Mouse (Mus musculus): ENCODE measurements around the gene Fkbp4. TPM values are rescaled to one million over a fixed set of nuclear protein-coding genes. Genes with fewer than 3 reads are reported as not detected.
"Not testable (repeated sequence)": the region's sequence is repeated elsewhere in the genome, so short reads cannot be mapped to it uniquely, and the experiment has no call there.

The Fkbp4 gene
- polyA plus RNA-seq, 1 experiment from 2014 or later: 363 TPM

- Histone ChIP-seq H3K36me3 (ENCODE audit: control insufficient read depth, insufficient read depth, low read length) (no peaks in the 10 kb centered on the region), H3K27me3 (ENCODE audit: control insufficient read depth, insufficient read depth, low read length) (no peaks in the 10 kb centered on the region), H3K9ac (replicated peaks; ENCODE audit: low read length) (no peak overlapping the region), H3K9me3 (ENCODE audit: control insufficient read depth, low read length) (no peaks in the 10 kb centered on the region), H3K4me3 (replicated peaks; ENCODE audit: low read depth, low read length) (no peak overlapping the region), H3K4me2 (ENCODE audit: low read length) (no peak overlapping the region), H3K4me1 (ENCODE audit: control insufficient read depth, insufficient read depth, low read length) (no peaks in the 10 kb centered on the region), H3K27ac (replicated peaks; ENCODE audit: low read depth, low read length) (no peak overlapping the region)
- WGBS: 80% methylated on average over 7 of the region's 7 CpGs
- ATAC-seq (ENCODE audit: low FRiP score, low TSS enrichment): no peak
- no peak for DNase-seq
Measured at GRCm38 (mm10) chr6:128397574-128398261, 40.8 kb downstream of the Fkbp4 start.

DNA sequence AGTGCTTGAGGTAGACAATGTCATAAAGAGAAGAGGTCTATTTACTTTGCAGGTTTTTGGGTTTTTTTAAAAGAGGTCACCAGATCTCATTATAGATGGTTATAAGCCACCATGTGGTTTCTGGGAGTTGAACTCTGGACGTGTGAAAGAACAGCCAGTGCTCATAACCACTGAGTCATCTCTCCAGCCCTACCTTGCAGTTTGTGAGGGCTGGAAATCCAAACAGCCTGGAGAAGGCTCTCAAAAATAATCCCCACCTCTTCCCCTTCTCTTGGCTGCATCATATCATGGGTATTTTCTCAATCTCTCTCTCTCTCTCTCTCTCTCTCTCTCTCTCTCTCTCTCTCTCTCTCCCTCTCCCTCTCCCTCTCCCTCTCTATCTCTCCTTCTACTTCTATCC lies 47.8 kb downstream of the Fkbp4 start:
- H3K9ac ChIP-seq (replicated peaks; ENCODE audit: low read length): no peak overlapping the region
- H3K27ac ChIP-seq (replicated peaks; ENCODE audit: low read depth, low read length): no peak overlapping the region
- no peaks in the 10 kb centered on the region for H3K9me3 ChIP-seq (ENCODE audit: control insufficient read depth, low read length)
- WGBS: 63% methylated on average over 1 of the region's 1 CpGs
- DNase-seq: no peak
- no peaks in the 10 kb centered on the region for H3K27me3 ChIP-seq (ENCODE audit: control insufficient read depth, insufficient read depth, low read length)
- ATAC-seq (ENCODE audit: low FRiP score, low TSS enrichment): no peak
- H3K4me1 ChIP-seq (ENCODE audit: control insufficient read depth, insufficient read depth, low read length): no peaks in the 10 kb centered on the region
- no peaks in the 10 kb centered on the region for H3K36me3 ChIP-seq (ENCODE audit: control insufficient read depth, insufficient read depth, low read length)
- no peak overlapping the region for H3K4me3 ChIP-seq (replicated peaks; ENCODE audit: low read depth, low read length)
- no peak overlapping the region for H3K4me2 ChIP-seq (ENCODE audit: low read length)

DNA sequence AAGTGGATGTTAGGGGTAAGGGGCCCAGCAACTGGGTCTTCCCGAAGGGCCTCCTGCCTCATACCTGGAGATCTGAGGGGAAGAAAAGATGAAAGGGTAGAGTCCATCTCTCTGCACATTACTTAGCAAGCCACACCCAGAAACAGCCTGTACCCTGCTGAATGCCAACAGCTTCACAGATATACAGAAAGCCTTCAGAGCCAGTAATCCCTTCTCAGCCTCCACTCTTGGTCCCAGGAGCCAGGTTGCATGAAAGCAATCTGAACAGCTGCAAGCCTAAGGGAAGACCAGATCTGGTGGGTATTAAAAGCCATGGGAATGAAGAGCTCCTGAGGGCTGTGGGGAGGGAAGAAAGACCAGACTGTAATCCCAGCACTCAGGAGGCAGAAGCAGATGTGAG lies 49.3 kb downstream of the Fkbp4 start:
- Histone ChIP-seq H3K4me3 (replicated peaks; ENCODE audit: low read depth, low read length) (no peak overlapping the region), H3K27ac (replicated peaks; ENCODE audit: low read depth, low read length) (no peak overlapping the region), H3K36me3 (ENCODE audit: control insufficient read depth, insufficient read depth, low read length) (no peaks in the 10 kb centered on the region), H3K9ac (replicated peaks; ENCODE audit: low read length) (no peak overlapping the region), H3K4me1 (ENCODE audit: control insufficient read depth, insufficient read depth, low read length) (no peaks in the 10 kb centered on the region), H3K27me3 (ENCODE audit: control insufficient read depth, insufficient read depth, low read length) (no peaks in the 10 kb centered on the region), H3K9me3 (ENCODE audit: control insufficient read depth, low read length) (no peaks in the 10 kb centered on the region), H3K4me2 (ENCODE audit: low read length) (no peak overlapping the region)
- WGBS: 100% methylated on average over 1 of the region's 1 CpGs
- no peak for DNase-seq
- no peak for ATAC-seq (ENCODE audit: low FRiP score, low TSS enrichment)

DNA sequence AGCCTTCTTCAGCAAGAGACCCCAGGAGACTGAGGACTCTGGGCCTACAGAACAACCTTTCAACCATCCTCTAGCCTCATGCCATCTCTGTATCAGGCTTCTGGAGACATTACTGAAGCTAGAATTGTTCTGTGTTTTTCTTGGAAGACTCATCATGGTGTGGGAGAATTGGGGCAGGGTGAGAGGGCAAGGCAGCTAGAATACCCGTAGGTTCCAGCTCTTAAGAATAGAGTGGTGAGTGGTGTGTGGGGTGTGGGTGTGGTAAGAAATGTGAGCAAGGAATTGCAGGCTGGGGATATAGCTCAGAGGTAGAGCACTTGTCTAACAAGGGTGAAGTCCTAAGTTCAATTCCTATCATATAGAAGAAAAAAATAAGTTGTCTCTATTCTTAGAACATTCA lies 53.5 kb downstream of the Fkbp4 start:
- ATAC-seq (ENCODE audit: low FRiP score, low TSS enrichment): no peak
- no peaks in the 10 kb centered on the region for H3K36me3 ChIP-seq (ENCODE audit: control insufficient read depth, insufficient read depth, low read length)
- no peaks in the 10 kb centered on the region for H3K4me1 ChIP-seq (ENCODE audit: control insufficient read depth, insufficient read depth, low read length)
- H3K27me3 ChIP-seq (ENCODE audit: control insufficient read depth, insufficient read depth, low read length): no peaks in the 10 kb centered on the region
- no peak for DNase-seq
- H3K4me3 ChIP-seq (replicated peaks; ENCODE audit: low read depth, low read length): no peak overlapping the region
- no peaks in the 10 kb centered on the region for H3K9me3 ChIP-seq (ENCODE audit: control insufficient read depth, low read length)
- H3K27ac ChIP-seq (replicated peaks; ENCODE audit: low read depth, low read length): no peak overlapping the region
- no peak overlapping the region for H3K9ac ChIP-seq (replicated peaks; ENCODE audit: low read length)
- no peak overlapping the region for H3K4me2 ChIP-seq (ENCODE audit: low read length)
- 85% methylated on average over 1 of the region's 1 CpGs for WGBS

GRCm38 (mm10) chr6:128383752-128384151 lies 54.7 kb downstream of the Fkbp4 start:
- WGBS: 71% methylated on average over 7 of the region's 7 CpGs
- no peaks in the 10 kb centered on the region for H3K27me3 ChIP-seq (ENCODE audit: control insufficient read depth, insufficient read depth, low read length)
- DNase-seq (no peak), ATAC-seq (ENCODE audit: low FRiP score, low TSS enrichment) (no peak)
- no peak overlapping the region for H3K9ac ChIP-seq (replicated peaks; ENCODE audit: low read length)
- no peaks in the 10 kb centered on the region for H3K9me3 ChIP-seq (ENCODE audit: control insufficient read depth, low read length)
- no peaks in the 10 kb centered on the region for H3K4me1 ChIP-seq (ENCODE audit: control insufficient read depth, insufficient read depth, low read length)
- H3K36me3 ChIP-seq (ENCODE audit: control insufficient read depth, insufficient read depth, low read length): no peaks in the 10 kb centered on the region
- H3K4me2 ChIP-seq (ENCODE audit: low read length): no peak overlapping the region
- H3K4me3 ChIP-seq (replicated peaks; ENCODE audit: low read depth, low read length): no peak overlapping the region
- H3K27ac ChIP-seq (replicated peaks; ENCODE audit: low read depth, low read length): no peak overlapping the region

GRCm38 (mm10) chr6:128381254-128381653 lies 57.2 kb downstream of the Fkbp4 start:
- no peak for DNase-seq
- H3K27me3 ChIP-seq (ENCODE audit: control insufficient read depth, insufficient read depth, low read length): no peaks in the 10 kb centered on the region
- WGBS: 81% methylated on average over 3 of the region's 3 CpGs
- no peak overlapping the region for H3K9ac ChIP-seq (replicated peaks; ENCODE audit: low read length)
- no peak overlapping the region for H3K4me3 ChIP-seq (replicated peaks; ENCODE audit: low read depth, low read length)
- ATAC-seq (ENCODE audit: low FRiP score, low TSS enrichment): no peak
- no peaks in the 10 kb centered on the region for H3K4me1 ChIP-seq (ENCODE audit: control insufficient read depth, insufficient read depth, low read length)
- H3K36me3 ChIP-seq (ENCODE audit: control insufficient read depth, insufficient read depth, low read length): no peaks in the 10 kb centered on the region; the same call in 1 of the 2 replicates
- H3K4me2 ChIP-seq (ENCODE audit: low read length): no peak overlapping the region
- no peak overlapping the region for H3K27ac ChIP-seq (replicated peaks; ENCODE audit: low read depth, low read length)
- no peaks in the 10 kb centered on the region for H3K9me3 ChIP-seq (ENCODE audit: control insufficient read depth, low read length)

DNA sequence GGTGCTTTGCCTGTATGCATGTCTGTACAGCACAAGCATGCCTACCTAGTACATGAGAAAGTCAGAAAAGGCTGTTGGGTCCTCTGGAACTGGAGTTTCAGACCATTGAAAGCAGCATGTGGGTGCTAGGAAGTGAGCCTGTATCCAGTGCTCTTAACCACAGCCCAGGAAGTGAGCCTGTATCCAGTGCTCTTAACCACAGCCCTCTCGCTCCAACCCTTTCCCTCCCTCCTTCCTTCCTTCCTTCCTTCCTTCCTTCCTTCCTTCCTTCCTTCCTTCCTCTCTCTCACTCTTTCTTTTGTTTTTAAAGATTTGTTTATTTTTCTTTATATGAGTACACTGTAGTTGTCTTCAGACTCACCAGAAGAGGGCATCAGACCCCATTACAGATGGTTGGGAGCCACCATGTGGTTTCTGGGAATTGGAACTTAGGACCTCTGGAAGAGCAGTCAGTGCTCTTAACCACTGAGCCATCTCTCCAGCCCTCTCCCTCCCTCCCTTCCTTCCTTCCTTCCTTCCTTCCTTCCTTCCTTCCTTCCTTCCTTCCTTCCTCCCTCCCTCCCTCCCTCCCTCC lies 57.8 kb downstream of the Fkbp4 start:
- H3K27ac ChIP-seq (replicated peaks; ENCODE audit: low read depth, low read length); DNase-seq: not testable (repeated sequence)
- 76% methylated on average over 1 of the region's 1 CpGs for WGBS

More for the DNA sequence above, 57.8 kb downstream of the Fkbp4 start:
- H3K4me3 ChIP-seq (replicated peaks; ENCODE audit: low read depth, low read length); H3K36me3 ChIP-seq (ENCODE audit: control insufficient read depth, insufficient read depth, low read length); ATAC-seq (ENCODE audit: low FRiP score, low TSS enrichment); H3K9me3 ChIP-seq (ENCODE audit: control insufficient read depth, low read length); H3K27me3 ChIP-seq (ENCODE audit: control insufficient read depth, insufficient read depth, low read length); H3K4me2 ChIP-seq (ENCODE audit: low read length); H3K9ac ChIP-seq (replicated peaks; ENCODE audit: low read length); H3K4me1 ChIP-seq (ENCODE audit: control insufficient read depth, insufficient read depth, low read length): not testable (repeated sequence)
